Mouse (Mus musculus) liver, embryonic 11.5 days (tissue): ENCODE measurements around the gene Sp1. TPM values are rescaled to one million over a fixed set of nuclear protein-coding genes. Genes with fewer than 3 reads are reported as not detected.

Experiments
- ATAC-seq: fragments of 200-750 bp; cut with Nextera tagmentation; replicated peaks from 2 replicates; pipeline ENCODE4 v1.8.0; 2017; ENCODE audit warnings: moderate number of reproducible peaks, mild to moderate bottlenecking, moderate TSS enrichment, moderate library complexity; ENCODE audit not compliant: low FRiP score
- DNase-seq: peaks from one replicate; pipeline ENCODE4 v3.0.0-alpha.2; 2017; ENCODE audit warnings: low spot score
- H3K27ac ChIP-seq: fragments of 300-500 bp; sonication (generic); 2 replicates; pipeline ENCODE4 v1.5.1; 2014; ENCODE audit warnings: mild to moderate bottlenecking, low read depth, low read length, control low read depth
- H3K27me3 ChIP-seq: fragments of 300-500 bp; sonication (generic); replicated peaks from 2 replicates; pipeline ENCODE4 v1.6.1; 2014; ENCODE audit warnings: low read length, mixed read lengths; ENCODE audit not compliant: control insufficient read depth, insufficient read depth
- H3K36me3 ChIP-seq: fragments of 300-500 bp; sonication (generic); 2 replicates; pipeline ENCODE4 v1.6.1; 2014; ENCODE audit warnings: mild to moderate bottlenecking, low read length, moderate library complexity, mixed read lengths; ENCODE audit not compliant: control insufficient read depth, insufficient read depth
- H3K4me1 ChIP-seq: fragments of 300-500 bp; sonication (generic); replicated peaks from 2 replicates; pipeline ENCODE4 v1.6.1; 2014; ENCODE audit warnings: low read length, mixed read lengths; ENCODE audit not compliant: control insufficient read depth, insufficient read depth
- H3K4me2 ChIP-seq: fragments of 300-500 bp; sonication (generic); 2 replicates; pipeline ENCODE4 v1.6.1; 2014; ENCODE audit warnings: mild to moderate bottlenecking, control low read depth, moderate library complexity
- H3K4me3 ChIP-seq: fragments of 300-500 bp; sonication (generic); 2 replicates; pipeline ENCODE4 v1.5.1; 2014; ENCODE audit warnings: low read depth, low read length, control low read depth
- H3K9ac ChIP-seq: fragments of 300-500 bp; sonication (generic); 2 replicates; pipeline ENCODE4 v1.6.1; 2014; ENCODE audit warnings: low read depth, low read length, control low read depth
- H3K9me3 ChIP-seq: fragments of 300-500 bp; sonication (generic); 2 replicates; pipeline ENCODE4 v1.6.1; 2016; ENCODE audit warnings: low read length, inconsistent platforms, mixed read lengths; ENCODE audit not compliant: control insufficient read depth
- WGBS: fragments of 180-500 bp; shearing (Covaris S2); extraction: QIAGEN DNeasy Blood & Tissue Kit; methylation state at CpG from one replicate; pipeline ENCODE4 v1.1.7; 2014; 5-methylcytosine and 5-hydroxymethylcytosine counted together
- polyA plus RNA-seq: library from polyadenylated mRNA; unstranded; fragments of >200 nt; fragmentation: Nextera tagmentation; extraction: Ambion mirVana; gene quantifications from 2 replicates; pipeline ENCODE4 v1.2.1, GENCODE M21; 2014

Sp1 gene
- polyA plus RNA-seq, 1 experiment from 2014 or later = 9.7 TPM

DNA sequence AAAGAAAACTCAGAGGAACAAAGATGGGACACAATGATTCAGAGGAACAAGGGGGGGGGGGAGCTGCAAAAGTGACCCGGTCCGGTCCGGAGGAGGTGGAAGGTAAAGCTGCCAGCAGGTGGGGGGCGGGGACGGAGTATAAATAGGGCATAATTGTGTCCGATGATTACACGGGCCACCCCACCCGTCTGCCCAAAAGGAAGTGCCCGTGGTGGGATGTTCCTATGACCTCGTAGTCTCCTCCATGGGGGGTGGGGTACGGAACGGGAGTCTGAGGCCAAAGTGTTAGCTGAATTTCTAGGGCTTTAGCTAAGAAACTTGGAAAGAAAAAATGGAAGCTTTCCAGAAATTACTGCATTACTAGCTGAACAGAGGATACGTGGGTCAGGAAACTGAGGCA lies 36.0 kb upstream of the Sp1 start:
- H3K36me3 ChIP-seq = no peaks in the 10 kb centered on the region
- peak overlapping the region; percentile 45 for H3K4me2 ChIP-seq
- no peak for ATAC-seq
- DNase-seq = no peak
- no peak overlapping the region for H3K4me3 ChIP-seq
- peaks cover 49% of the 10 kb centered on the region for H3K27me3 ChIP-seq
- H3K4me1 ChIP-seq = peaks cover 26% of the 10 kb centered on the region
- H3K9ac ChIP-seq = no peak overlapping the region
- 13% methylated on average over 13 of the region's 13 CpGs for WGBS
- no peaks in the 10 kb centered on the region for H3K9me3 ChIP-seq
- H3K27ac ChIP-seq = no peak overlapping the region

DNA sequence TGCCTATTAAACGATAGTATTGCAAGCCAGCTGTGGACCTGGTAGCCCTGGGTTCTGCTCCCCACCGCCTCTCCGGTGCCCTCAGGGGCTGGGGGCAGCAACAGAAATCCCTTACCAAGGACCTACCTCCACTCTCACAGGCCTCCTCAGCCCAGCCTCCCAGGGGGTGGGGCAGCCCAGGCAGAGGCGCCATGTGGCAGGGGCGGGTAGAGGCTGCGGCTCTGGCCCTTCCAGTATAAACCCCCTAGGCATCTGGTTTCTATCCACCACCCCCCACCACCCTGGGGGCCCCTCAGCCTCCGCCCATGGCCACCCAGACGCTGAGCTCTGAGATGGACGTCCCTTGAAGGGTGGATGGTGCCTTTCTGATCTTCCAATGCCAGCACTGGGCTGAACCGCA lies 35.2 kb upstream of the Sp1 start:
- no peaks in the 10 kb centered on the region for H3K36me3 ChIP-seq
- H3K27me3 ChIP-seq = peaks cover 42% of the 10 kb centered on the region
- 0 out of 2 replicates have a peak overlapping the region, but pooled peaks have one; percentile 21 for H3K4me3 ChIP-seq
- H3K27ac ChIP-seq = no peak overlapping the region
- no peak overlapping the region for H3K9ac ChIP-seq
- peak; percentile 61 for ATAC-seq
- no peak for DNase-seq
- H3K9me3 ChIP-seq = no peaks in the 10 kb centered on the region
- peak overlapping the region; percentile 45 for H3K4me2 ChIP-seq
- peaks cover 20% of the 10 kb centered on the region for H3K4me1 ChIP-seq
- WGBS = 11% methylated on average over 10 of the region's 10 CpGs

DNA sequence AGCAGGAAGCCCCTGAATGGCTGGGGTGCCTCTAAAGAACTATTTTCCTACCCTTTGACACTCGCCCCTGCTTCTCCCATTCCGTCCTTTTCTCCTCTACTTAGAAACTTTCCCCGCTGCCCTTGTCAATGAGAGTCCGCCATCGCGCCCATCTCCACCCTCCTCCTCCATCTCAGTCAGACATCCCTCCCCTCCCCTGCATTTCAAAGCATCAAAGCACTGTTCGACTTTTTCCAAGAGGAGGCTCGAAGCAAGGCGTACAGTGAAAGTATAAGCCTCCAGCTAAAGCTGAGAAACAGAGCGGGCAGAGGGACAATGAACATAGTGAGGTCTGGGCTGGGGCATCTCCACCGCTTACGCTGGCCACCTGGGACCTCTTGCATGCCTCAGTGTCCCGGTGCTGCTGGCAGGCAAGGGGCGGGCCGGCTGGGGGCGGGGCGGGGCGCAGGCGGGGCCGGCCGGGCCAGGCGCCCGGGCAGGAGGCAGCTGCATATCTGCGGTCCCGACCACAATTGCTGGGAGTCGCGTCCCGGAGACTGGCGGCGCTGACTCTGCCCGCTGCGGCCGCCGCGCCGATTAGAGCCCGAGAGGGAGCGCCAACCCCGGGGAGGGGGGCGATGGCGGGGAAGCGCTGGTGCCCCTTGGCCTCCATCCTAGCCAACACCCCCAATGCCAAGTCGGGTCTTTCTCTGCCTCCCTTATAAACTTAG lies 29.3 kb upstream of the Sp1 start:
- peak; percentile 79 for DNase-seq
- peak overlapping the region; percentile 59 for H3K9ac ChIP-seq
- under 1% methylated on average over 41 of the region's 43 CpGs for WGBS
- H3K9me3 ChIP-seq = no peaks in the 10 kb centered on the region
- peak; percentile 83 for ATAC-seq
- H3K4me1 ChIP-seq = peaks cover 14% of the 10 kb centered on the region
- H3K27me3 ChIP-seq = peaks cover 4% of the 10 kb centered on the region
- H3K4me2 ChIP-seq = peak overlapping the region; percentile 99
- H3K4me3 ChIP-seq = peak overlapping the region; percentile 68
- no peaks in the 10 kb centered on the region for H3K36me3 ChIP-seq
- peak overlapping the region; percentile 66; the same call in 1 of the 2 replicates for H3K27ac ChIP-seq

DNA sequence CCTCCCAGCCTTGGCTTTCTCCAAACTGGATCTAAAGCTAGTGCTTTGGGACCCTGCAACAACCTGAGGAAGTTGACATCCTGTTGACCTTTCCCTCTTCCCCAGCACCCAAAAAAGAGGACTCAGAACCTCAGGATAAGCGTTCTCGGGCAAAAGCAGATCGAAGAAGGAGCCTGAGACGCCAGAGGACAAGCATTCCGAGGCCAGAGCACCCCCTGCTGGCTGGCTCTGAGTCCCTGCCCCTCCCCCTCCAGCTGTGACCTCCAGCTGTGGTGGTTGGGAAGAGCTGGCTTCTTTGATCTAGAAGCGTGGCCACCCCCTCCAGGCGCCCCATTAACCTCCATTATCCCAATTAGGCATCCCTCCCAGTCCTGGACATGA lies 28.8 kb upstream of the Sp1 start:
- H3K4me3 ChIP-seq = peak overlapping the region; percentile 68
- no peaks in the 10 kb centered on the region for H3K36me3 ChIP-seq
- peak overlapping the region; percentile 59 for H3K9ac ChIP-seq
- H3K9me3 ChIP-seq = no peaks in the 10 kb centered on the region
- ATAC-seq = peak; percentile 81
- under 1% methylated on average over 7 of the region's 7 CpGs for WGBS
- peak overlapping the region; percentile 66; the same call in 1 of the 2 replicates for H3K27ac ChIP-seq
- peaks cover 18% of the 10 kb centered on the region for H3K4me1 ChIP-seq
- H3K27me3 ChIP-seq = no peaks in the 10 kb centered on the region
- H3K4me2 ChIP-seq = peak overlapping the region; percentile 99
- DNase-seq = peak; percentile 89

DNA sequence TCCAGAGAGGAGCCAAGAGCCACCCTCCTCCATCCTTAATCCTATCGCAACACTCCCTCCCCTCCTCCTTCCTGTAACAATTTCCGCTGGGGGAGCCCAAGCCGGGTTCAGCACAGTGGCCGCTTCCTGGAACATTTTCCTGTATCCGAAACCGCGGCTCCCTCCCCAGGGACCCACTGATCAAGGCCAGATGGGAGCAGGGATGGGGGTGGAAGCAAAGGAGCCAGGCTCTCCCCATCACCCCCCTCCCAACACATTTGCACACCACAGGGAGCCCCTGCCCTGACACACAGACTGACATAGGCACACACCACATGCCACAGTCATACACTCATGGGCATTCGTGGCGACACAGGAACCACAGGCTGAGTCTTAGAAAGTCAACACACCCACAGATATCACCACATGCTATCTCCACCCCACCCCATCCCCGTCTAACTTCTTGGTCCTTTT lies 28.1 kb upstream of the Sp1 start:
- Histone ChIP-seq H3K27me3 (no peaks in the 10 kb centered on the region), H3K36me3 (no peaks in the 10 kb centered on the region), H3K9me3 (no peaks in the 10 kb centered on the region), H3K4me2 (peak overlapping the region; percentile 99), H3K4me1 (peaks cover 18% of the 10 kb centered on the region), H3K4me3 (peak overlapping the region; percentile 68; the same call in 1 of the 2 replicates), H3K9ac (peak overlapping the region; percentile 37; the same call in 1 of the 2 replicates), H3K27ac (no peak overlapping the region; the same call in 1 of the 2 replicates)
- 7% methylated on average over 10 of the region's 10 CpGs for WGBS
- DNase-seq (no peak), ATAC-seq (no peak)

DNA sequence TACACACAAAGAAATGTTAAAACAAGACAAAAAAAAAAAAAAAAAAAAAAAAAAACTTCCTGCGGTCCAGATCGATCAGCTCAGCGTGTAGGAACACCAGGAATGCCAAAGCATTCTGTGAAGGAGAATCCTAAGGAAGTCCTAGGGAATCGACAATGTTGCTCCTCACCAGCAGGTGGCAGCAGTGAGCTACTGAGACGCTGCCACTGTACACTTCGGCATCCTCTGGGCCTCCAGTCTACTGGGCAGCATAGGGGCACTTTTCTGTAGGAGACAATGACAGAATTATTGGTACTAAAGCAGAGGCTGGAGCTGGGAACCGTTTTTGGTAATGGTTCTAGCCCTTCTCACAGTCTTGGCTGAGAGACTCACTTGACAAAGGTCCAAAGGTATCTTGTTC lies 24.4 kb upstream of the Sp1 start:
- no peaks in the 10 kb centered on the region for H3K27me3 ChIP-seq
- H3K4me1 ChIP-seq = peaks cover 12% of the 10 kb centered on the region
- H3K4me3 ChIP-seq = no peak overlapping the region
- no peak for DNase-seq
- no peaks in the 10 kb centered on the region for H3K36me3 ChIP-seq
- no peak overlapping the region for H3K4me2 ChIP-seq
- no peak overlapping the region for H3K27ac ChIP-seq
- no peak overlapping the region for H3K9ac ChIP-seq
- H3K9me3 ChIP-seq = no peaks in the 10 kb centered on the region
- ATAC-seq = peak; percentile 38; the same call in 1 of the 2 replicates
- 2% methylated on average over 7 of the region's 7 CpGs for WGBS

DNA sequence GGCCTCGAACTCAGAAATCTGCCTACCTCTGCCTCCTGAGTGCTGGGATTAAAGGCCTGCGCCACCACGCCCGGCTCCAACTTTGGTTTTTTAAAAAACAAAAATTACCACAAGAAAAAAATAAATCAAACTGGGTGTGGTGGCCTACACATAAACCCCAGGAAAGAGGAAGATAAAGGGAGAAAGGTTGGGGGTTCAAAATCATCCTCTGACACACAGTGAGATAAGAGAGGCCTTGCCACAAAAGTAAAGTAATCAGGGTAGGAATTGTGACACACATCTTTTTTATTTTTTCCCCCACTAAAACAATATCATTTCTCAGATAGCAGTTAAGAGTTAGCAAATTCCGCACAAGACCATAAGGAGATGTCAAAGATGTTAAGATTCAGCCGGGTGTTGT lies 22.3 kb upstream of the Sp1 start:
- H3K27ac ChIP-seq = no peak overlapping the region
- H3K4me2 ChIP-seq = no peak overlapping the region
- no peak overlapping the region for H3K9ac ChIP-seq
- H3K4me3 ChIP-seq = no peak overlapping the region
- WGBS = 72% methylated on average over 6 of the region's 6 CpGs
- ATAC-seq = no peak
- H3K36me3 ChIP-seq = no peaks in the 10 kb centered on the region
- H3K4me1 ChIP-seq = peaks cover 6% of the 10 kb centered on the region
- DNase-seq = no peak
- H3K27me3 ChIP-seq = no peaks in the 10 kb centered on the region
- H3K9me3 ChIP-seq = no peaks in the 10 kb centered on the region

DNA sequence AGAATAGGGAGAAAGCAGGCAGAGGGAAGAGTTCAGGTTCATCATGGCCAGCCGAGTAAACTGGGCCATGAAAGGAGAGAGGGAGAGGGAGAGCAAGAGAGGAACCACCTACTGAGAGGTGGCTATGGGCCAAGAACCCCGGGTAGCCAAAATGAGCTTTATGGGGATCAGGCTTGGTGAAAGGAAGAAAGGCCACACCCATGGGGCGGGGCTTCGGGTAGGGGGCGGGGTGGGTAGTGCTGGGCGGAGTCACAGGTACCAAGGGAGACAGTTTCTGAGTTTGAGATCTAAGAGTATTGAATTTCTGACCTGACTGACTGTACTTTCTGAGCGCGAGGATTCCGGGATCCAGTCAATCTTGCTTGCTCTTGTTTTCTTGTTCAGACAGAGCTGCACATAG lies 19.3 kb upstream of the Sp1 start:
- Histone ChIP-seq H3K9ac (no peak overlapping the region), H3K4me1 (peaks cover 6% of the 10 kb centered on the region), H3K9me3 (no peaks in the 10 kb centered on the region), H3K36me3 (no peaks in the 10 kb centered on the region), H3K4me2 (no peak overlapping the region; the same call in 1 of the 2 replicates), H3K4me3 (no peak overlapping the region), H3K27ac (no peak overlapping the region), H3K27me3 (no peaks in the 10 kb centered on the region)
- ATAC-seq (no peak), DNase-seq (no peak)
- 46% methylated on average over 9 of the region's 9 CpGs for WGBS

DNA sequence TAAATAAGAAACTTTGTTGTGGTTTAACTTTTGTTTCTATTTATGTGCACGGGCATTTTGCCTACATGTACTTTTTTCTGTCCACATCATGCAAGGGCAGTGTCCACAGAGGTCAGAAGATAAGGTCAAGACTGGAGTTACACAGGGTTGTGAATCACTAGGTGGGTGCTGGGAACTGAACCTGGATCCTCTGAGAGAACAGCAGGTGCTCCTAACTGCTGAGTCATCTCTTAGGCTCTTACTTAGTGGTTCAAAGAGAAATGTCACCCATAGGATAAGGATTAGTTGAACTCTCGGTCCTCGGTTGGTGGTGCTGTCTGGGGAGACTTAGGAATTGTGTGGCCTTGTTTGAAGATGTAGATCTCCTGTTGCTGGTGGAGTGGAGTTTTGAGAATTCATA lies 17.0 kb upstream of the Sp1 start:
- Histone ChIP-seq H3K4me3 (no peak overlapping the region), H3K36me3 (no peaks in the 10 kb centered on the region), H3K27ac (no peak overlapping the region), H3K4me2 (no peak overlapping the region), H3K4me1 (peaks cover 20% of the 10 kb centered on the region), H3K9ac (no peak overlapping the region), H3K27me3 (no peaks in the 10 kb centered on the region), H3K9me3 (no peaks in the 10 kb centered on the region)
- DNase-seq = no peak
- ATAC-seq = no peak
- 69% methylated on average over 3 of the region's 3 CpGs for WGBS
